Mouse (Mus musculus) spleen, adult 12 weeks (tissue): ENCODE results near the gene Vwf.

Experiments
- DNase-seq: peaks from one replicate; pipeline ENCODE4 v3.0.0; 2022; ENCODE audit warnings: low spot score

Gene Vwf

DNA sequence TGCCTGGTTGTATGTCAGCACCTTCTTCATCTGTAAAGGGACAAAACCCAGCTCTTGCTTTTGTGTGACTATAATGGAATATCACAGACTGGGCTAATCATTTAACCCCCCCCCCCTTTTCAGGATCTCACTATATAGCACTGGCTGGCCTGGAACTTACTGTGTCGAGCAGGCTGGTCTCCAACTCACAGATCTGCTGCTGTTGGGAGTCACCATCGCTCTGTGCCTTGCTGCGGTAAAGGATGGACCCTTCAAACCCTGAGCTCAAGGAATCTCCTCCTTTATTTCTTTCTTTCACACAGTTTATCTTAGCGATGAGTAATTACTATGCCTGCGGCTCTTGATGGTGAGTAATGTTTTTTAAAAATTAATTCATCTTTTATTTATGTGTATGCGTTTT lies at the start of gene Vwf:
TSS of gene Vwf (plus strand) at position 301 of the 400 bp plus-strand sequence.
- DNase-seq = no peak

DNA sequence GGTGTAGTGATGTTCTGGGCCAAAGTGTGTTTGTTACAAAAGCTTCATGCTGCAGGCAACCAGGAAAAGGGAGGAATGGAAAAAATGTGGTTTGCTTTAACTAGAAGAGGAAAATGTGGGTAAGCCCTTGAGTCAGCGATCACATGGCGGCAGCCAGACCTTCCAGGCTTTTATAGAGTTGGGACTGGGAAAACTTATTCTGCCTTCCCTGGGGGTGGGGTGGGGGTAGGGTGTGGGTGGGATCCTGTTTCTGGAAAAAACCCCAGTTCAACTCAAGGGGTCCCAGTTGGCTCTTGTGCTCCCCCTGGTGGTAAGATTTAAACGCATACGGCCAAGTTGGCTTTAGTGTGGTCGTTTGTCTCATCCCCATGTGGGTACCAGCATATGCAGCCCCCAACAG lies 48.5 kb upstream of the Vwf start:
- DNase-seq = no peak

DNA sequence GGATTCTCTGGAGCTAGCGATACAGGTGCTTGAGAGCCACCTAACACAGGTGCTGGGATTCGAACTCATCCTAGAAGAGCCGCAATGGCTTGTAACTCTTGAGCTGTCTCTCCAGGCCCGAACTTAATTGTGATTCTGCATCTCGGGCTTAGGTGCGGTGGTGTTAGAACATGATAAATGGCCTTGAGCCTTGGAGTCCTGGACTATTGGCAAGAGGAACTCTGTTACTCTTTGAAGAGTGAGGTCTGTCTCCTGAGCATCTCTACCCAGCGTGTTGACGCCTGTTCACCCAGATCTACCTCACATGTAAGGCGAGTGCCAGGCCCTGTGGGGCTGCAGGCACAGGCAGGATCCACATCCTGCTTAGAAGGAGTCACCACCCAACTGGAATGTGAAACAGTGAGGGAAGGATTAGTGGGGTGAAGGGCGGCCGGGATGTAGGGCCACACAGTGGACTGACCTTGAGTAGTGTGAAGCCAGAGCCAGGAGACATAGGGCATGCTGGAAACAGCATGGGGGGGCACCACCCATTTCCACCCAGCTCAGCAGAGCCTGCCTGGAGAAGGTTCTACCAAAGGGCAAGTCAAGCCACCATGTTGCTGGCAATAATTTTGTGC lies 43.3 kb upstream of the Vwf start:
- DNase-seq = no peak

DNA sequence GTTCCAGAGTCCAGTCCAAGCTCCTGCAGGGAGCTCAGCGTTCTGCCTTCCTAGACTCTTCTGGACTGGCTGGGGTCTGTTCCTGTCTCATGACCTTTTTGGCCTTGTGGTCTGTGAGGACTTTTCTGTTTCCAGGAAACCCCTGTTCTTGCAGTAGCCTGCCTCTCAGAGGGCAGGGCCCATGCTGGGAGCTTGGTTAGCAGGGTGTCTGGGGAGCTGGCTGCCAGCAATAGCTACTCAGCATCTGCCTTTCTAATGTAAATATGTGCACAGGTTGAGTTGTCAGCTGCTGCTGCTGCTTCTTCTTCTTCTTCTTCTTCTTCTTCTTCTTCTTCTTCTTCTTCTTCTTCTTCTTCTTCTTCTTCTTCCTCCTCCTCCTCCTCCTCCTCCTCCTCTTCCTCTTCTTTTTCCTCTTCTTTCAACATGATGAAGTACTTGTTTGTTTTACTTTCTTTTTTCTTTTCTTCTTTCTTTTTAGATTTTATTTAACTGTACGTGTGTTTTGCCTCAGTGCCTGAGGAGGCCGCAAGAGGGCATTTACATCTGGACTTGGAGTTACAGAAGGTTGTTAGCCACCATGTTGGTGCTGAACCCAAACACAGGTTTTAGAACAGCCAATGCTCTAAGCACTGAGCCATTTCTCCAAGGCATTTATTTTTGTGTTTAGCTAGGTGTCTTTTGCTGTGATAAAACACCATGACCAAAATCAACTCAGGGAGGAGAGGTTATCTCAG lies 41.8 kb upstream of the Vwf start:
- no peak for DNase-seq

DNA sequence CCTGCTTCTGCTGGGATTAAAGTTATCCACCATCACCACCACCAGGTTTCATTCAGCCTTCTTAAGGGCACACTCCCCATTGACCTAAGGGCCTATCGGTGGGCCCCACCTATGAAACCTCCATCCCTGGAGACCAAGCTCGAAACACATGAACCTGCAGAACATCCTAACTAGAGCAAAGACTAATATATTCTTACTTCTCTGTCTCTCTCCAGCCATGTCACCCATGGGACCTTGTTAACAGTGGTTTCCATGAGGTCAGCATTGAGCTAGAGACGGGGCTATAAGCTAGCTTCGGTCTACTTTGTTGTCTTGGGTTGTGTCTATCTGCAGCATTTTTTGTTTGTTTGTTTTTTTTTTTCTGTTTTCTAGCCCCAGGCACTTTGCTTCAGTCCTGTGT lies 40.1 kb upstream of the Vwf start:
- no peak for DNase-seq

DNA sequence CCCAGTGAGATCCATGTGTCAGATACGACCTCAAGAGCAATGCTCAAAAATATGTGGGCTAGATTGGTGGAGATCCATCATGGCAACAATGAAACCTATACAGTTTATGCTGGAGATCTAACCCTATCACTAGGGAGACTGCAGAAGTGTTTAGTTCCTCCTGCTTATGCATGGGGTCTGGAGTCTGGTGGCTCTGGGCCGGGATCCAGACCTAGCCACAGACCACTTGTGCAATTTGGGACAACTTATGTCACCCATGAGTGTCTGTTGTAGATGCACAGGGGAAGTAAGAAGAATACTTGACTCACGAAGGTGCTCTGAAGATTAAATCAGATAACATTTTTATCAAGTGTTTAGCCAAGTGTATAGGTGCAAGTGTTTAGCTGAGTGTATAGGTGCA lies 36.8 kb upstream of the Vwf start:
- DNase-seq = no peak

DNA sequence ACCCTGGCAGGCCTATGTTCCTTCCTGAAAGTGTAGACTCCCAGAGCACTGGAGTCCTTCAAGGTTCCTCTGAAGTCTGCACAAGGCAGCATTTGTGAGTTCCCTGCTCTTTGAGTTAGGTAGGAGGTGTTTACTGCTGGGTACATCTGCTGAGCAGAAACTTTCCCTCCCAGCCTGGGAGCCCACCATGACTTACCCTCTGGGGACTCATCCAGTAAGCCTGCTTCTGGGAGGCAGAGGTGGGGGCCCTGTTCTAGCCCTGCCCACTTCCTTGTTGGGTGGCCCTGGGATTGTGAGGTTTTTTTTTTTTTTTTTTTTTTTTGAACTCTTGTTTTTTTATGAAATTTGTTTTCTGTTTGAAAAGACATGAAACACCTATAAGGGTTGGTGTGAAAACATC lies 35.9 kb upstream of the Vwf start:
- DNase-seq = no peak

DNA sequence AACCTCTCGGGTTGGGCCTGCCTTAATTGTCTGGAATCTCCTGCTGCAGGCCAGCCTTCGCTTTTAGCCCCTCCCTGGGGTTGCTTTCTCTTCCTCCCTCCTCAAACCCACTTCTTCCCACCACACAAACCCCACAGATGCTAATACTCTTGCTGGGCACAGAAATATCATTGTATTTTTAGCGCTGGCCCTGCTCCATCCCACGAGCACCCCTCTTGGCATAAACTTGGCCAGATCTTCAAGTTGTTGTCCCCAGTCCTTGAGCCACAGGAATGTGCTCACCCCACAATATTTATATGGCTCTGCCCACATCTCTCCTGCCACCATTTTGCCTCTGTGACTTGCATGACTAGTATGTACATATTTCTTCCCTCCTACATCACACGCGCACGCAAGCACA lies 35.4 kb upstream of the Vwf start:
- no peak for DNase-seq

DNA sequence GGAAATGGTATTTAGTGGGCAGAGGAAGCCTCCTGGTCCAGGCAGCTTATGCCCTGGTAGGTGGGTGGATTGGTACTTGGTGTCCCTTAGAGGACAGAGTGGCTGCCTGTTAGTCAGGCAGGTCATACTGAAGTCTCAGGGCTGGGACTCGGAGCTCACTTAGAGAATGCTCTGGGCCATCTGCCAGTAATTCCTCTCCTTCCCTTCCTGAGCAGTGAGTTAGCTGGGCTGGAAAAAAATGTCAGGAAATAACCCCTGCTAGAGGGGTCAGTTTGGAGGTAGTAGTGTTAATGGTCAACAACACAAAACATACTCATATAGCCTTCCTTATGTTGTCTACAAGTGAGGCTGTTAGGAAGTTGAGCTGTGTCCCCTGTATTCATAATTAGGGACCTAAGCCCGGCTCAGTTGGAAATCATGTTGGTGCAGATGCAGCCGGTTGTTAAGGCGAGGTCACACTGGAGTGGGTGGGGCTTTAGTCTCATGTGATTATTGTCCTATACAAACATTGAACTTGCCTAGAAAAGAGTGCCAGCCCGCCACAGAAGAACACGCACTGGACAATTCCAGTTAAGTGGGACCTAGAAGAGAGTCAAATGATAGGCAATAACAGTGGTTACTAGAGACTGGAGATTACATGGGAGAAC lies 33.5 kb upstream of the Vwf start:
- no peak for DNase-seq

DNA sequence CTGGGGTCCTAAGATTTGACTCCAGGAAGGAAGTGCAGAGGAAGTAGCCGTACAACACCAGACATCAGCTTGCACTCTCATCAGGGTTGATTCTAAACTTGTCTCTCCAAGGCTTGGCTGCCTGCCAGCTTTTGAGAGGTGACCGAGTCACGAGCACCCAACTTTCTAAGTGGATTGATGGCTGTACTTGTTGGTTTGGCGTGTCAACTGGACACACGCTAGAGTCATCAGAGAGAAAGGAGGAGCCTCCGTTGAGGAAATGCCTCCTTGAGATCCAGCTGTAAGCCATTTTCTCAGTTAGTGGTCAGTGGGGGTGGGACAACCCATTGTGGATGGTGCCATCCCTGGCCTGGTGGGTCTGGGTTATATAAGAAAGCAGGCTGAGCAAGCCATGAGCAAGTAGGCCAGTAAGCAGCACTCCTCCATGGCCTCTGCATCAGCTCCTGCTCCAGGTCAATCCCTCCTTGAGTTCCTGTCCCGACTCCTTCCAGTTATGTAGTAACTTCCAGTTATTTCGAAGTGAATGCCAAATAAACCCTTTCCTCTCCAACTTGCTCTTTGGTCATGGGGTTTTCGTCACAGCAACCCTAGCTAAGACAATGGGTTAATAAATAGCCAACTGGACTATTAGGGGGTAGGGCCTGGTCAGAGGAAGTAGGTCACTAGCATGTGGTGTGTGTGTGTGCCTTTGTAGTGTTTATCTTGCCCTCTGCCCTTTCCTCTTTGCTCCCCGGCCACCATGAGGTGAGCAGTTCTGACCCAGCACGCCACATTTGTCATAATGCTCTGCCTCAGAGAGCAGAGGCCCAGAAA lies 30.9 kb upstream of the Vwf start:
- DNase-seq = no peak

DNA sequence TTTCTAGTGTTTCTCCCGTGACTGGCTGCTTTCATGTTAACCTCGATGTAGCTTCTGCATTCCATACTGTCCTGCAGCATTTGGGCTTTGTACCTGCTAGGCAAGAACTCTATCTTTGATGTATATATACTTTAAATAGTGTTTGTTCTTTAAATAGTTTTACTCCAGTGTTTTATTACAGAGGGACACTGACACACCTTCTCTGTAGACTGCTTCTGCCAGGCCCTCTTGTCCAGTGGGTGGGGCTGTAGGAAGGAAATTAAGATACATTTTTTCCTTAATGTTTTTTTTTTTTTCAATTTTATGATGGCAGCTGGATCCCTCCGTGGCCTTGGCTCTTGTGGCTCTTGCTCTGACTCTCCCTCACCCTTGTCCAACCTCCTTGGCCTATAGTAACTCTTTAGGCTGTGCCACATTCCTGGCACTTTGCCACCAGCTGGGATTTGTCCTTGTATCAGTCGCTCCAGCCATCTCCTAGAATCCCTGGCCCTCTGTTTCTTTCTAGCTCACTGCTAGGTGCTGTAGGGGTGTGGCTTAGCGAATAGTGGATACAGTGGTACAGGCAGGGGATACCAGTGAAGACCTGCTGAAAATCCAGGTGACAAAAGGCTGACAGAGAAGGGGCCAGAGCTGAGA lies 24.9 kb upstream of the Vwf start:
- DNase-seq = no peak

DNA sequence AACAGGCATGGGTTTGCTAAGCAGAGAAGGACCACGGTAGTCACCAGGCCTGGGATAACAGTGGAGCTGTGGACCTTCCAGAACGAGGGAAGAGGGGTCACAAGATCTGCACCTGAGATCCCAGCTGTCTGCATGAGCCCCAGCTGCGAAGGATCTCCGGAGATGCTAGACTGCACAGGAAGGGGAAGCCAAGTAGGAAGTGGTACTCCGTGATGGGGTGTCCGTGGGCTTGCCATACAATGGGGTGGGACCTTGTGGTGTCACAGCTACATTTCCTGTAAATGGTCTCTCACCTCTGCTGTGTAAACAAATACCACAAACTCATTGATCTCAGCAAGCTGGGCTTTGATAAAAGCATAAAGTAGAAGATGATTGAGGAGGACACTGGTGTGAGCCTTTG lies 22.5 kb upstream of the Vwf start:
- no peak for DNase-seq

DNA sequence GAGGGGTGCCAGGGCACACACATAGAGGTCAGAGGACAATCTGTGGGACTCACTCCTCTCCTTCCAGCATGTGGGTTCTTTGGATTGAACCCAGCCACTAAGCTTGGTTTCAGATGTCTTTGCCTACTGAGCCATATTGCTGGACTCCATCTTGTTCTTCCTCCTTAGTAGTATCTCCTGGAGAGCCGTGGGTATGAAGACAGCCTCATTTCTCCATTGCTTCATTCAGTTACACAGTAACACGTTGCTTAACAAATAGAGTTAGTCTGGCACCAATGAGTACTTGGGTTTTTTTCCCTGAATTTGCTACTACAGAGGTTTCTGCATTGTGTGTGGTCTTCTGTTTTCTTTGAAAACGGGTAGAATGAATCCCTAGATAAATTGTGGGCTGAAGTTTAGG lies 20.5 kb upstream of the Vwf start:
- no peak for DNase-seq

DNA sequence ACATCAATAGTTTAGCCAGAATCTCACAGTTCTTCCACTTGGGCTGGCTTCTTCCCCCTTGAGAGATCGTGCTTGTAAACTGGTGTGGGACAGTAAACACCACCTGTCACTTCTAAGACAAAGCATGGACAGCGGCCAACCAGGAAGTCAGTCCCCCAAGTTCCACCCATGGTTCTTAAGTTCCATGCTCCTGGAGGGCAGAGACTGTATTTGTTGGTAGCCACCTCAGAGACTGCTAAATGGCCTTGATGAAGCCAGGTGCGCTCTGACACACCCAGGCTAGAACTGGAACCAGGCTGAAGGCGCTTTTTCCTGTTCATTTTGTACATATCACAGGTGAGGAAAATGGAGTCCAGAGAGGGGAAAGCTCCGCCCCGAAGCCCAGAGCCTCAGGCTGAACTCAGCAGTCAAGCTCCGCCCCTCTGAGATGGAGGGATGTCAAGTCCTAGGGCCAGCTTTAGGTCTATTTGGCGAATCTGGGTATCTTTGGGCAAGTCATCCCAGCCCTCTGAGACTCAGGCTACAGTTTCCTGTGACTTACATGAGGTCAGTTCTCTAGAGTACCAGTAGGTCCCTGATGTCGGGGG lies 17.9 kb upstream of the Vwf start:
- no peak for DNase-seq

DNA sequence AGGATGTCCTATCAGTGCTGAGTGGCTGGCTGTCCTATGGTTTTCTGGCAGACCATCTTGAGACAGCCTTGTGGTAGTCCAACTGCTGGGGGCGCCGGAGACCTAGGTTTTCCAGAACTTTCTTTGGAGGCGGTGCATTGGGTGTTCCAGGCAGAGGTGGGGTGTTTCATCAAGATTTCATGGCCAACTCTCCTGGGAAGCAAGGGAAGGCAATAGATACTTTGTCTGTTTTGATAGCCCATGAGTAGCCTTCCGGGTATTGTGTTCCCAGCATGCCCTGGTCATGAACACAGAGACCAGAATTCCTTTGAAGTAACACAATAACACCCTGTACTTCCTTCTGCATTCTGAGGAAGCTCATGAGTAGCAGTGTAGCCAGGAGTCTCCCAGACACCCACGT lies 17.1 kb upstream of the Vwf start:
- DNase-seq = no peak

DNA sequence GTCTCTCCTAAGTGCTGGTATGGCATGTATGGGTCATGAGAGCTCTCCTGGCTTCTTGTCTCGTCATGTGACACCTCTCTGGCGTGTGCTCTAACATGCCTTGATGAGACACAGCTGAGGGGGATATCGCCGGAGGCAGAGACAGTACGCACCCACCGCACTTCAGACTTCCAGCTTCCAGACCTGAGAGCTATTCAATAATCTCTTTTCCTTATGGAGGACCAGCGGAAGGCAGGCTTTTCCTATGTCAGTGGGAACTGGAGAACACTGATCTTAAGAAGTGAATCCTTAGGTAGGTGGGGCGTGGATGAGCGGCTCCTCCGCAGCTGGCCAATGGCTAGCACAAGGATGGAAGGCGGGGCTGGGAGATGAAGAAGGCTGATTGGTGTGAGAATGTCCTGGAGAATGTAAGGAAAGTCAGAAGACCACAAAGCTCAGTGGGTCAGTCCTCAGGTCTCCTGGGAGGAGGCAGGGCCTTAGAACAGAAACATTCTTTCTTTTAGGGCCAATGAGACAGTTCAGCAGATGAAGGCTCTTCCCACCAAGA lies 13.4 kb upstream of the Vwf start:
- DNase-seq = no peak

DNA sequence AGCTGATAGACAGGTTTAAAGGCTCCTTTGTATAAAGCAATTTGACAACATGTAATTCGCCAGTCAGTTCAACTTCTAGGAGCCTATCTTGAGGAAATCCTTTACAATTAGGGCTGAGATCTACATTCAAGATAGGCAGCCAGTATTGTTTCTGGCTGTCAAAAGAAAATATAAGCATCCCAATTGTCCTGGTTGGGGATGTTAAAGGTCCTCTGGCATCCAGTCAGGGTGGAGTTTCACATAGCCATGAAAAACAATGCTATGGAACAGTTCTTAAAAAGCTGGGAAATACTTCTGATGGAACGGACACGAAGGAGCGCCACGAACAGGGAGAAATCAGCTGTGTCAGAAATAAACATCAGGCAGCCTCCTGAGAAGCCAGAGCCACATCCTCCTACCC lies 11.6 kb upstream of the Vwf start:
- no peak for DNase-seq

DNA sequence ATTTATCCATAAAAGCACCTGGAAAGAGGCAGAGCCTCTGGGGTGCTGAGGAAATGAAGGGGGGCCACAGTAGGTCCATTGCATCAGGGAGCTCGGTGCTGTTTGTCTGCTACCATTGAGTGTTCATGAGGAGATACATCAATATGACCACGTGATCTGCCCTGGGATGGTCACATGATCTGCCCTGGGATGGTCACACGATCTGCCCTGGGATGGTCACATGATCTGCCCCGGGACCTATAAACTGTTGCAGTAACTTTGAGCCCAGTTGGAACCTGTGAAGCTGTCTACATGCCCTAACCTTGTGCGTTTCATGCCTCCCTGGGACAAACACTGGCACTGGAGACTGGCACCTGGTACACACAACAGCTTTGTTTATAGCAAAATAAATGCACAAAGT lies 8.1 kb upstream of the Vwf start:
- DNase-seq = no peak

DNA sequence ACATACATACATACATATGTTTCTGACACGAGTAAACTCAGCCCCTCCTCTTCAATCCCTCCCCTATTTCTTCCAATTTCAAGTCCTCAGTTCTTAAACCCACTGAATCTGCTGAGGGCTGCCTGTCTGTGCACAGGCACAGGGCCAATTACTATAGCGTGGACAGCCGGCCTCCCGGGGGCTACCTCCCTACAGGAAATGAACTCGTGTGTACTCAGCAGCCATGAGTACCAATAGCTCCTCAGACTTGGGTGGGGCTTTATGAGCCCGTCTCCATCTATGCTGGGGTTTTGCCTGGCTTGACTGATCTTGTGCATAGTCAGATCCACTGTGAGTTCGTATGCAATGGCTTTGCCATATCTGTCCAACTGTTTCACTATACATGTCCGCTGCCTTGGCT lies 7.2 kb upstream of the Vwf start:
- no peak for DNase-seq

DNA sequence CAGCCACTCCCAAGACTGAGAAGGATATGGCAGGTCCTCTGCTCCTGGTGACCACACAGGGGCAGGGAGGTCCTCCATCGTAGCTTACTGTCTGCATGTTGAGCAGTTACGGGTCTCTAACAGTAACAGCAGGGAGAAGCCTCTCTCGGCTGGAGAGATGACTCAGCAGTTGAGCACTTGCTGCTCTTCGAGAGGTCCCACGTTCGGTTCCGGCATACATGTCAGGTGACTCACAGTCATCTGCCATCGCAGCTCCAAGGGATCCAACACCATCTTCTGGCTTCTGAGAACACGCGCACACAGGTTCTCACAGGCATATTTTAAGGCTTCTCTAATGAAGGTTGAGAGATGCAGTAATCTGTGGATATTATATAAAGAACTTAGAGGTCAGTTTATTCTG lies 6.4 kb upstream of the Vwf start:
- DNase-seq = no peak

DNA sequence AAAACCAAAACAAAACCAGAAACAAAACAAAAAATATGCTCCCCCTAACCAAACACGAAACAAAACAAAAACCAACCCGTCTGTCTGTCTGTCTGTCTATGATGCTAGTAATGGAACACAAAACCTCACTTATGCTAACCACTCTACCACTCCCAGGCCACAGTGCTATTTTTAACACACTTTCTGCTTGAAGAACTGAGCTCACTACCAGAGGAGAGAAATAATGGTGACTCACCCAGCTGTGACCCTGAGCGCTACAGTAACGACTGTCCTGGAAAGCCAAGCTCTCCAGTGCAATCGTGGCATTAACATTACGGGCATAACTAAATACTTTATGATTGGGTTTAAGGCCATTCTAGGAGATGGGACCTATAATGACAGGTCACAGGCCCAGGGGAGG lies 5.7 kb upstream of the Vwf start:
- no peak for DNase-seq

DNA sequence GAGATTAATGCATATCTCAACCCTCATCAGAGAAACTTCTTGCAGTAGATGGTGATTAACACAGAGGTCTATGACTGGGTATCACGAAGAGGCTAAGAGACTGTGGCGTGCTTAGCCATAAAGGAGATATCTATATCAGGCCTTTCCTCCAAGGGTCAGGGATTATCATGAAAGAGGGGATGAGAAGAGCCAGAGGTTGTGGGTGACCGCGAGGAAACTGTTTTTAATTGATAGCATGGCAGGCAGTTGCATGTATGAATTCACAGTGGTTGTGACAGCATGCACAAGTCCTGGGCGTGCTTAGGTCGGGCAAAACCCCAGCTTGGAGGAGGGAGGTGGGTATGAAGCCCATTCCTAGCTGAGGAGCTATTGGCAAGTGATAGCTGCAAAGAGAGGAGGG lies 5.3 kb upstream of the Vwf start:
- no peak for DNase-seq
